Mouse (Mus musculus): ENCODE results near the gene Tchp. TPM values are rescaled to one million over a fixed set of nuclear protein-coding genes. Genes with fewer than 3 reads are reported as not detected.
A peak's percentile ranks its signal among the peaks of the same experiment; 100 is the strongest.

Tchp gene
- polyA plus RNA-seq, 1 experiment from 2014 or later = 14.5 TPM

DNA sequence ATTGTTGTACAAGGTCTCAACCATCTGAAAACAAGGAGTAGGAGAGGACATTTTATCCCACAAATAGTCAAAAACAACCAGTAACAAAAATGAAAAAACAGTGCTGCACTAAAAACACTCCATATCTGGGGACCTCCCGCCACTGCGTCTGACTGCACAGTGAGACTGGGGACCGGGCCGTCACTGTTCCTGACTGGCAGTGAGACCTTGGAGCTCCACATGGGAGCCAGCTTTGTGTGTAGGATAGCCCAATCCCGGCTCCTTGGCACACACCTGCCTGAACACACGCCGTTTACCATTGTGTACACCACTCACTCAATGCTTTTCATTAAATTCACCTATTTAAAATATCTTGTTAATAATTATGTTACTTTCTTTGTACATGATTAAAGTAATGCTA, 59.6 kb downstream of the Tchp start:
- DNase-seq (ENCODE audit: low spot score) = no peak
- H3K4me3 ChIP-seq (ENCODE audit: low read depth, low read length) = no peak overlapping the region

GRCm38 (mm10) chr5:114769786-114770185, 62.2 kb downstream of the Tchp start:
- no peak overlapping the region for H3K27ac ChIP-seq (replicated peaks; ENCODE audit: low read depth, low read length)
- H3K4me3 ChIP-seq (ENCODE audit: low read depth, low read length) = no peak overlapping the region
- no peaks in the 10 kb centered on the region for H3K4me1 ChIP-seq (ENCODE audit: control insufficient read depth, insufficient read depth, low read length)
- H3K9ac ChIP-seq (ENCODE audit: low read length) = no peak overlapping the region
- no peaks in the 10 kb centered on the region for H3K9me3 ChIP-seq (ENCODE audit: control insufficient read depth, low read length)
- H3K4me2 ChIP-seq (ENCODE audit: low read depth, severe bottlenecking) = no peak overlapping the region
- ATAC-seq (ENCODE audit: insufficient number of reproducible peaks, low FRiP score, low TSS enrichment, low read depth) = no peak
- WGBS = 92% methylated on average over 8 of the region's 8 CpGs
- no peaks in the 10 kb centered on the region for H3K27me3 ChIP-seq (ENCODE audit: control insufficient read depth, insufficient read depth, low read length)
- DNase-seq (ENCODE audit: low spot score) = no peak
- H3K36me3 ChIP-seq (ENCODE audit: control insufficient read depth, insufficient read depth, low read length) = peaks cover 4% of the 10 kb centered on the region

More for the DNA sequence above, 59.6 kb downstream of the Tchp start:
- H3K4me2 ChIP-seq (ENCODE audit: low read depth, severe bottlenecking) = no peak overlapping the region
- H3K27me3 ChIP-seq (ENCODE audit: control insufficient read depth, insufficient read depth, low read length) = no peaks in the 10 kb centered on the region
- H3K4me1 ChIP-seq (ENCODE audit: control insufficient read depth, insufficient read depth, low read length) = no peaks in the 10 kb centered on the region
- H3K9ac ChIP-seq (ENCODE audit: low read length) = no peak overlapping the region
- H3K27ac ChIP-seq (replicated peaks; ENCODE audit: low read depth, low read length) = no peak overlapping the region
- WGBS = 90% methylated on average over 7 of the region's 7 CpGs
- ATAC-seq (ENCODE audit: insufficient number of reproducible peaks, low FRiP score, low TSS enrichment, low read depth) = no peak
- H3K9me3 ChIP-seq (ENCODE audit: control insufficient read depth, low read length) = no peaks in the 10 kb centered on the region
- peaks cover 7% of the 10 kb centered on the region for H3K36me3 ChIP-seq (ENCODE audit: control insufficient read depth, insufficient read depth, low read length)

- Histone ChIP-seq H3K9me3 (ENCODE audit: control insufficient read depth, low read length) (no peaks in the 10 kb centered on the region), H3K4me3 (ENCODE audit: low read depth, low read length) (peak overlapping the region; percentile 94; the same call in 1 of the 2 replicates), H3K27ac (replicated peaks; ENCODE audit: low read depth, low read length) (no peak overlapping the region), H3K9ac (ENCODE audit: low read length) (no peak overlapping the region), H3K27me3 (ENCODE audit: control insufficient read depth, insufficient read depth, low read length) (no peaks in the 10 kb centered on the region), H3K36me3 (ENCODE audit: control insufficient read depth, insufficient read depth, low read length) (no peaks in the 10 kb centered on the region), H3K4me2 (ENCODE audit: low read depth, severe bottlenecking) (peak overlapping the region; percentile 65), H3K4me1 (ENCODE audit: control insufficient read depth, insufficient read depth, low read length) (no peaks in the 10 kb centered on the region)
- WGBS = 83% methylated on average over 8 of the region's 8 CpGs
- DNase-seq (ENCODE audit: low spot score) (no peak), ATAC-seq (ENCODE audit: insufficient number of reproducible peaks, low FRiP score, low TSS enrichment, low read depth) (no peak)
Measured at GRCm38 (mm10) chr5:114771796-114772195, 64.2 kb downstream of the Tchp start.

Small RNAs within 50 kb of the gene (microRNA-seq; reads per million reads assigned to microRNA genes)
- gene Mir7028 = not detected

Other genes with a start within 250 kb of the Tchp start
- 2.4 and 2.5 TPM in 2 replicates for gene Fam222a, start 139.7 kb upstream of the Tchp start, polyA plus RNA-seq (2014; fragmentation: Nextera tagmentation; extraction: Ambion mirVana)
- 0.53 and 0.55 TPM in 2 replicates for gene Trpv4, start 49.3 kb upstream of the Tchp start, polyA plus RNA-seq (2014; fragmentation: Nextera tagmentation; extraction: Ambion mirVana)
- gene Gltp, start 16.8 kb upstream of the Tchp start, polyA plus RNA-seq (2014; fragmentation: Nextera tagmentation; extraction: Ambion mirVana) = 69.0 and 73.9 TPM in 2 replicates
- 49.4 and 54.2 TPM in 2 replicates for gene Ankrd13a, start 66.9 kb downstream of the Tchp start, polyA plus RNA-seq (2014; fragmentation: Nextera tagmentation; extraction: Ambion mirVana)
- gene Git2, start 67.8 kb downstream of the Tchp start, polyA plus RNA-seq (2014; fragmentation: Nextera tagmentation; extraction: Ambion mirVana) = 35.2 and 39.1 TPM in 2 replicates
- 91.5 and 93.4 TPM in 2 replicates for gene 1500011B03Rik, start 115.7 kb downstream of the Tchp start, polyA plus RNA-seq (2014; fragmentation: Nextera tagmentation; extraction: Ambion mirVana)
- not detected in 2 replicates for gene 4930519G04Rik, start 145.9 kb downstream of the Tchp start, polyA plus RNA-seq (2014; fragmentation: Nextera tagmentation; extraction: Ambion mirVana)
- 0.07 TPM in 1 of 2 replicates, not detected in the other for gene Gm9936, start 150.9 kb downstream of the Tchp start, polyA plus RNA-seq (2014; fragmentation: Nextera tagmentation; extraction: Ambion mirVana)
- 1.6 and 1.8 TPM in 2 replicates for gene Oasl2, start 189.2 kb downstream of the Tchp start, polyA plus RNA-seq (2014; fragmentation: Nextera tagmentation; extraction: Ambion mirVana)
- 0.54 and 0.59 TPM in 2 replicates for gene Oasl1, start 215.5 kb downstream of the Tchp start, polyA plus RNA-seq (2014; fragmentation: Nextera tagmentation; extraction: Ambion mirVana)
- gene 2210016L21Rik, start 234.4 kb downstream of the Tchp start, polyA plus RNA-seq (2014; fragmentation: Nextera tagmentation; extraction: Ambion mirVana) = 55.2 and 56.8 TPM in 2 replicates